ENCODE assay signal across 14 mouse cellular contexts in the genomic region with DNA sequence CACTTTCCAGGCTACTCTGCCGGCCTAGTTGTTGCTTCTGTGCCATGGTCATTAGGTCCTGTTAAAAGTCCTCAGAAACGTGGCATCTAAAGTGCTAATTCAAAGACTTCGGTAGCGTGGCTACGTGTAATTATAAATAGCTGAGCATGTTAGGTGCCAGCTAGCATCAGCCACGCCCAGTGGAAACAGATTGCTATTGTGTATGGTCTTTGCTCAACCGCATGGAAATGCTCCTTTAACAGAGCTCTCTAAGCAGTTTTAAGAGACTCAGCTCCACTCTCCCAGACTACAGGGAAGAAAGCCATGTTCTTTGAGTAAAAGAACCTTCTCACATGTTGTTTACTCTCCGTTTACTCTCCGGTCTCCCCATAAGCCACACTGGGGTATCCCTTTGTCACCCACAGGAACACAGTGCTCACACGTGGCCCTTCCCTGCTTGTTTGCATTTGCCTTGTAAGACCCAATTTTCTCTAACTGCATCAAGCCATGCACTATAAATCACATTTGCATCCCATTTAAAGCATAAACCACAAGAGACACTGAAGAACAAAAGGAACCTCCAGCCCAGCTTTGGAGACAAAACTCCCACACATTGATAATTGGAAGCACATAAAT.
DNase-seq lines count a peak whose midpoint lies in the region; ATAC-seq lines count a peak whose summit lies in the region.
"Had no signal": no experiment of that assay in that cellular context is flagged by ENCODE, and none has a peak within 500 bp of the region (broad histone marks: within the 10 kb centered on the region; RNA-seq: fewer than 3 reads in every experiment).

No protein-coding gene starts in this region.

- no peak overlapping the region for H3K4me3 ChIP-seq in hindbrain, embryonic 13.5 days
- H3K4me3 ChIP-seq in hindbrain, embryonic 10.5 days = no peak overlapping the region
- no peak overlapping the region for H3K4me3 ChIP-seq in midbrain, embryonic 12.5 days
- H3K4me3 ChIP-seq in midbrain, embryonic 13.5 days (replicated peaks) = no peak overlapping the region
- H3K4me3 ChIP-seq in forebrain, embryonic 12.5 days (replicated peaks) = no peak overlapping the region
- no peak overlapping the region for H3K4me3 ChIP-seq in limb, embryonic 13.5 days
- H3K4me3 ChIP-seq in liver, embryonic 12.5 days = no peak overlapping the region
- H3K4me3 ChIP-seq: liver, embryonic 15.5 days; midbrain, embryonic 15.5 days had no signal

- H3K9ac ChIP-seq in hindbrain, embryonic 13.5 days = no peak overlapping the region
- no peak overlapping the region for H3K9ac ChIP-seq in midbrain, embryonic 12.5 days (replicated peaks)
- H3K9ac ChIP-seq in midbrain, embryonic 13.5 days (replicated peaks) = no peak overlapping the region
- no peak overlapping the region for H3K9ac ChIP-seq in forebrain, embryonic 12.5 days
- no peak overlapping the region for H3K9ac ChIP-seq in limb, embryonic 13.5 days
- no peak overlapping the region for H3K9ac ChIP-seq in liver, embryonic 12.5 days
- H3K9ac ChIP-seq: liver, embryonic 15.5 days; midbrain, embryonic 15.5 days had no signal

- ATAC-seq in hindbrain, embryonic 13.5 days (ENCODE audit: low FRiP score) = 0 out of 2 replicates have a peak, but pooled peaks have one; percentile 28
- ATAC-seq in midbrain, embryonic 12.5 days (ENCODE audit: low FRiP score, low read depth) = peak; percentile 52; the same call in 1 of the 2 replicates
- ATAC-seq in midbrain, embryonic 13.5 days = no peak
- peak; percentile 66; the same call in 1 of the 2 replicates for ATAC-seq in forebrain, embryonic 12.5 days (ENCODE audit: low FRiP score)
- no peak for ATAC-seq in limb, embryonic 13.5 days (ENCODE audit: low FRiP score, low read depth)
- ATAC-seq in liver, embryonic 12.5 days = no peak
- ATAC-seq: midbrain, embryonic 15.5 days had no signal

- H3K4me1 ChIP-seq in hindbrain, embryonic 13.5 days (replicated peaks) = 0 out of 2 replicates have a peak, but pooled peaks cover 5% of the 10 kb centered on the region
- H3K4me1 ChIP-seq in hindbrain, embryonic 10.5 days (replicated peaks) = no peaks in the 10 kb centered on the region
- peaks cover 9% of the 10 kb centered on the region for H3K4me1 ChIP-seq in midbrain, embryonic 12.5 days
- H3K4me1 ChIP-seq in midbrain, embryonic 13.5 days (replicated peaks) = peaks cover 7% of the 10 kb centered on the region
- H3K4me1 ChIP-seq in forebrain, embryonic 12.5 days = peaks cover 13% of the 10 kb centered on the region
- peaks cover 27% of the 10 kb centered on the region for H3K4me1 ChIP-seq in limb, embryonic 13.5 days
- no peaks in the 10 kb centered on the region for H3K4me1 ChIP-seq in liver, embryonic 12.5 days
- H3K4me1 ChIP-seq: liver, embryonic 15.5 days; midbrain, embryonic 15.5 days had no signal

- 71% methylated on average over 10 of the region's 10 CpGs for WGBS in hindbrain, embryonic 13.5 days
- 84% methylated on average over 10 of the region's 10 CpGs for WGBS in hindbrain, embryonic 10.5 days
- 73% methylated on average over 10 of the region's 10 CpGs for WGBS in midbrain, embryonic 12.5 days
- 56% methylated on average over 10 of the region's 10 CpGs for WGBS in midbrain, embryonic 13.5 days
- 47% methylated on average over 10 of the region's 10 CpGs for WGBS in forebrain, embryonic 12.5 days
- WGBS in limb, embryonic 13.5 days = 58% methylated on average over 10 of the region's 10 CpGs
- WGBS in liver, embryonic 12.5 days (ENCODE audit: insufficient replicate concordance) = 73% methylated on average over 10 of the region's 10 CpGs

- no peak for DNase-seq in hindbrain, embryonic 10.5 days (ENCODE audit: low spot score)
- no peak for DNase-seq in thymus, postnatal 25 days
- DNase-seq: adrenal gland, postnatal 14 days; cerebellum, postnatal 25 days; lung, postnatal 14 days; thymus, adult 2 months had no signal

- no peaks in the 10 kb centered on the region for H3K36me3 ChIP-seq in hindbrain, embryonic 13.5 days
- no peaks in the 10 kb centered on the region for H3K36me3 ChIP-seq in hindbrain, embryonic 10.5 days
- no peaks in the 10 kb centered on the region for H3K36me3 ChIP-seq in midbrain, embryonic 12.5 days
- H3K36me3 ChIP-seq in midbrain, embryonic 13.5 days = no peaks in the 10 kb centered on the region
- no peaks in the 10 kb centered on the region for H3K36me3 ChIP-seq in forebrain, embryonic 12.5 days (replicated peaks)
- no peaks in the 10 kb centered on the region for H3K36me3 ChIP-seq in limb, embryonic 13.5 days
- H3K36me3 ChIP-seq in liver, embryonic 12.5 days = no peaks in the 10 kb centered on the region
- H3K36me3 ChIP-seq: liver, embryonic 15.5 days; midbrain, embryonic 15.5 days had no signal

- no peaks in the 10 kb centered on the region for H3K27me3 ChIP-seq in hindbrain, embryonic 13.5 days
- H3K27me3 ChIP-seq in hindbrain, embryonic 10.5 days (ENCODE audit: insufficient read depth, poor library complexity, severe bottlenecking) = no peaks in the 10 kb centered on the region
- H3K27me3 ChIP-seq in midbrain, embryonic 12.5 days = no peaks in the 10 kb centered on the region
- no peaks in the 10 kb centered on the region for H3K27me3 ChIP-seq in midbrain, embryonic 13.5 days
- H3K27me3 ChIP-seq in forebrain, embryonic 12.5 days = no peaks in the 10 kb centered on the region
- H3K27me3 ChIP-seq in limb, embryonic 13.5 days = no peaks in the 10 kb centered on the region
- no peaks in the 10 kb centered on the region for H3K27me3 ChIP-seq in liver, embryonic 12.5 days (replicated peaks)
- H3K27me3 ChIP-seq: liver, embryonic 15.5 days; midbrain, embryonic 15.5 days had no signal

- H3K9me3 ChIP-seq in hindbrain, embryonic 13.5 days = no peaks in the 10 kb centered on the region
- no peaks in the 10 kb centered on the region for H3K9me3 ChIP-seq in hindbrain, embryonic 10.5 days
- no peaks in the 10 kb centered on the region for H3K9me3 ChIP-seq in midbrain, embryonic 12.5 days
- H3K9me3 ChIP-seq in midbrain, embryonic 13.5 days = no peaks in the 10 kb centered on the region
- H3K9me3 ChIP-seq in forebrain, embryonic 12.5 days = no peaks in the 10 kb centered on the region
- no peaks in the 10 kb centered on the region for H3K9me3 ChIP-seq in limb, embryonic 13.5 days
- no peaks in the 10 kb centered on the region for H3K9me3 ChIP-seq in liver, embryonic 12.5 days (replicated peaks)
- H3K9me3 ChIP-seq: liver, embryonic 15.5 days; midbrain, embryonic 15.5 days had no signal

- H3K4me2 ChIP-seq in hindbrain, embryonic 13.5 days = no peak overlapping the region
- no peak overlapping the region for H3K4me2 ChIP-seq in midbrain, embryonic 12.5 days (replicated peaks)
- no peak overlapping the region for H3K4me2 ChIP-seq in midbrain, embryonic 13.5 days (replicated peaks)
- H3K4me2 ChIP-seq in forebrain, embryonic 12.5 days = no peak overlapping the region
- H3K4me2 ChIP-seq in limb, embryonic 13.5 days (replicated peaks) = no peak overlapping the region
- no peak overlapping the region for H3K4me2 ChIP-seq in liver, embryonic 12.5 days
- H3K4me2 ChIP-seq: liver, embryonic 15.5 days; midbrain, embryonic 15.5 days had no signal

- H3K27ac ChIP-seq in hindbrain, embryonic 13.5 days = no peak overlapping the region
- H3K27ac ChIP-seq in hindbrain, embryonic 10.5 days = no peak overlapping the region
- no peak overlapping the region for H3K27ac ChIP-seq in midbrain, embryonic 12.5 days (replicated peaks)
- H3K27ac ChIP-seq in midbrain, embryonic 13.5 days = no peak overlapping the region
- H3K27ac ChIP-seq in forebrain, embryonic 12.5 days = 0 out of 2 replicates have a peak overlapping the region, but pooled peaks have one; percentile 25
- 0 out of 2 replicates have a peak overlapping the region, but pooled peaks have one; percentile 3 for H3K27ac ChIP-seq in limb, embryonic 13.5 days
- no peak overlapping the region for H3K27ac ChIP-seq in liver, embryonic 12.5 days
- H3K27ac ChIP-seq: liver, embryonic 15.5 days; midbrain, embryonic 15.5 days had no signal

Comparison
In these comparisons a context has a peak if more than half of its experiments do, and no peak if none do; other contexts are left out.
1. ATAC-seq: peak in hindbrain, embryonic 13.5 days (single experiment), midbrain, embryonic 12.5 days (single experiment) and forebrain, embryonic 12.5 days (single experiment); none in midbrain, embryonic 13.5 days (single experiment), limb, embryonic 13.5 days (single experiment) and liver, embryonic 12.5 days (single experiment).
2. H3K27ac ChIP-seq: peak in forebrain, embryonic 12.5 days (single experiment) and limb, embryonic 13.5 days (single experiment); none in hindbrain, embryonic 13.5 days (single experiment), hindbrain, embryonic 10.5 days (single experiment), midbrain, embryonic 12.5 days (single experiment), midbrain, embryonic 13.5 days (single experiment) and liver, embryonic 12.5 days (single experiment).